Mouse (Mus musculus): ENCODE data around the gene Gck.
A peak's percentile ranks its signal among the peaks of the same experiment; 100 is the strongest.
"Not testable (repeated sequence)": the region's sequence is repeated elsewhere in the genome, so short reads cannot be mapped to it uniquely, and the experiment has no call there.

The Gck gene

GRCm38 (mm10) chr11:5954965-5955504 lies 5.2 kb upstream of the Gck start:
- peak in 1 of 2 experiments; percentile 50 for DNase-seq (ENCODE audit: low spot score in 2 of 2)

GRCm38 (mm10) chr11:5954435-5954834 lies 4.6 kb upstream of the Gck start:
- DNase-seq (ENCODE audit: low spot score in 2 of 2), result no peak

GRCm38 (mm10) chr11:5953130-5953765 lies 3.4 kb upstream of the Gck start:
- DNase-seq (ENCODE audit: low spot score in 2 of 2), result no peak

GRCm38 (mm10) chr11:5952501-5952900 lies 2.6 kb upstream of the Gck start:
- no peak for DNase-seq (ENCODE audit: low spot score in 2 of 2)

GRCm38 (mm10) chr11:5948546-5949250 lies 1.2 kb downstream of the Gck start:
- DNase-seq (ENCODE audit: low spot score in 2 of 2), result no peak

- DNase-seq (ENCODE audit: low spot score in 2 of 2), result no peak
Observed at GRCm38 (mm10) chr11:5947796-5948195, 2.1 kb downstream of the Gck start.

- DNase-seq (ENCODE audit: low spot score in 2 of 2), result no peak
Observed at GRCm38 (mm10) chr11:5945096-5945495, 4.8 kb downstream of the Gck start.

- no peak for DNase-seq (ENCODE audit: low spot score in 2 of 2)
Observed at GRCm38 (mm10) chr11:5942966-5943365, 6.9 kb downstream of the Gck start.

- not testable (repeated sequence) for DNase-seq (ENCODE audit: low spot score in 2 of 2)
Observed at GRCm38 (mm10) chr11:5934531-5934930, 15.3 kb downstream of the Gck start.

- not testable (repeated sequence) for DNase-seq (ENCODE audit: low spot score in 2 of 2)
Observed at GRCm38 (mm10) chr11:5931947-5932346, 17.9 kb downstream of the Gck start.

GRCm38 (mm10) chr11:5930578-5930977 lies 19.3 kb downstream of the Gck start:
- DNase-seq (ENCODE audit: low spot score in 2 of 2), result no peak

- no peak for DNase-seq (ENCODE audit: low spot score in 2 of 2)
Observed at GRCm38 (mm10) chr11:5926696-5927220, 23.1 kb downstream of the Gck start.

GRCm38 (mm10) chr11:5924699-5925098 lies 25.2 kb downstream of the Gck start:
- DNase-seq (ENCODE audit: low spot score in 2 of 2), result no peak

GRCm38 (mm10) chr11:5920323-5920960 lies 29.4 kb downstream of the Gck start:
- DNase-seq (ENCODE audit: low spot score in 2 of 2), result no peak

- no peak for DNase-seq (ENCODE audit: low spot score in 2 of 2)
Observed at GRCm38 (mm10) chr11:5919606-5920005, 30.3 kb downstream of the Gck start.

GRCm38 (mm10) chr11:5918111-5918510 lies 31.8 kb downstream of the Gck start:
- DNase-seq (ENCODE audit: low spot score in 2 of 2), result no peak

GRCm38 (mm10) chr11:5916178-5916548 lies 33.7 kb downstream of the Gck start:
- DNase-seq (ENCODE audit: low spot score in 2 of 2), result no peak

GRCm38 (mm10) chr11:5915429-5916177 lies 34.3 kb downstream of the Gck start:
- DNase-seq (ENCODE audit: low spot score in 2 of 2), result no peak

GRCm38 (mm10) chr11:5914940-5915339 lies 34.9 kb downstream of the Gck start:
- no peak for DNase-seq (ENCODE audit: low spot score in 2 of 2)

GRCm38 (mm10) chr11:5913936-5914335 lies 35.9 kb downstream of the Gck start:
- DNase-seq (ENCODE audit: low spot score in 2 of 2), result no peak

GRCm38 (mm10) chr11:5913256-5913655 lies 36.6 kb downstream of the Gck start:
- DNase-seq (ENCODE audit: low spot score in 2 of 2), result no peak

GRCm38 (mm10) chr11:5912635-5913034 lies 37.2 kb downstream of the Gck start:
- peak in 1 of 2 experiments; percentile 61 for DNase-seq (ENCODE audit: low spot score in 2 of 2)
